In the genomic region with DNA sequence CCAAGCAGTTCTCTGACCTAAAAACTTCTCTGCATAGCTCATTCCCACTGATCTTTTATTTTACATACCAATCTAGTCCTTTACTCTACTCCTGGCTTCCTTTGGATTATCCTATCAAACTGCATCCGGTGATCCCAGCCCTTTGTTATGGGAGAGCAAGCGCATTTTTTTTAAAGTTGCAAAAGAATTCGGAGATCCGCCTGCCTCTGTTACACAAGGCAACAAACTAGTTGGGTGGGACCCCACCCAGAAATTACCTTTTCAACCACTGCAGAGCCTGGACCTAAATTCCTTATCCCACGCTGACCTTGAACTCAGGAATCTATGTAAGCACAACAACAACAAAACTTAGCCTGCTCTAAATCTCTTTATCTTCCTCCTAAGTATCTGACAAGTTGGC, we compare ENCODE assay signal across 21 mouse cellular contexts. TPM values are rescaled to one million over a fixed set of nuclear protein-coding genes. Genes with fewer than 3 reads are reported as not detected.
A peak's percentile ranks its signal among the peaks of the same experiment; 100 is the strongest.
DNase-seq lines count a peak whose midpoint lies in the region; TF ChIP-seq lines count a peak whose summit lies in the region.
"Had no signal": no experiment of that assay in that cellular context is flagged by ENCODE, and none has a peak within 500 bp of the region (broad histone marks: within the 10 kb centered on the region; RNA-seq: fewer than 3 reads in every experiment).

No protein-coding gene starts in this region.

- in situ Hi-C loops in ES-E14 (cut with MboI; ENCODE audit: low sequenced_read_pairs in 2 of 2, unreplicated experiment in 2 of 2), result no loop called here

- H3K9ac ChIP-seq in ES-Bruce4 (ENCODE audit: low read depth, poor library complexity, severe bottlenecking) (peak overlapping the region; percentile 37), ES-E14 (ENCODE audit: insufficient read depth, low read depth, low read length, poor library complexity, severe bottlenecking) (no peak overlapping the region)
- H3K9ac ChIP-seq: embryonic facial prominence, embryonic 13.5 days; embryonic facial prominence, embryonic 15.5 days; forebrain, embryonic 12.5 days had no signal

- H3K4me3 ChIP-seq in ES-Bruce4 (ENCODE audit: low read depth, low read length) (no peak overlapping the region), ES-E14 (ENCODE audit: insufficient read depth in 1 of 2, low read depth in 1 of 2, low read length in 2 of 2, poor library complexity in 1 of 2, severe bottlenecking in 1 of 2) (peak overlapping the region; percentile 11 to 24; a peak in 3 of 4 replicates)
- H3K4me3 ChIP-seq: embryonic facial prominence, embryonic 13.5 days; embryonic facial prominence, embryonic 15.5 days; erythroblast, embryonic 14.5 days; forebrain, embryonic 10.5 days; forebrain, embryonic 12.5 days had no signal

- H3K4me1 ChIP-seq in ES-Bruce4 (ENCODE audit: control insufficient read depth, insufficient read depth, low read length), result peaks cover 5% of the 10 kb centered on the region
- peaks cover 6 to 9% of the 10 kb centered on the region in 2 experiments; a peak in 2 of 4 replicates for H3K4me1 ChIP-seq in ES-E14 (ENCODE audit: control insufficient read depth in 2 of 2, insufficient read depth in 2 of 2, low read length in 2 of 2, poor library complexity in 1 of 2)

- no peak for TF ChIP-seq CTCF in ES-Bruce4 (IDR thresholded peaks at IDR 0.05; ENCODE audit: low read depth, low read length)

- H3K27ac ChIP-seq in ES-Bruce4 (ENCODE audit: insufficient read depth, low read length) (peak overlapping the region; percentile 100), ES-E14 (ENCODE audit: insufficient read depth, low read depth, low read length, poor library complexity, severe bottlenecking) (peak overlapping the region; percentile 100)
- H3K27ac ChIP-seq: embryonic facial prominence, embryonic 13.5 days; embryonic facial prominence, embryonic 15.5 days; forebrain, embryonic 10.5 days; forebrain, embryonic 12.5 days had no signal

- DNase-seq in ES-E14 (ENCODE audit: low read depth, low spot score) (peak; percentile 92), WW6 (ENCODE audit: low read depth, low spot score) (peak; percentile 94)
- no peak for DNase-seq in adrenal gland, postnatal 25 days
- no peak for DNase-seq in thymus, postnatal 14 days
- DNase-seq in kidney, postnatal 25 days, result no peak
- DNase-seq in lung, postnatal 36 days, result no peak
- DNase-seq: adrenal gland, adult 8-10 months; adrenal gland, postnatal 14 days; cerebellum, adult 11 months; cerebellum, adult 18-20 months; cerebellum, adult 8-10 months; cerebellum, adult 9-11 months; cerebellum, postnatal 14 days; cerebellum, postnatal 36 days; embryo, embryonic 11 days had no signal

- TF ChIP-seq EP300 in ES-Bruce4 (IDR thresholded peaks at IDR 0.05; ENCODE audit: insufficient read depth, low read depth, low read length), result peak; percentile 74; the same call in 1 of the 2 replicates

- H3K27me3 ChIP-seq in ES-Bruce4 (ENCODE audit: control insufficient read depth, insufficient read depth, low read length, poor library complexity, severe bottlenecking), result no peaks in the 10 kb centered on the region
- H3K27me3 ChIP-seq: embryonic facial prominence, embryonic 13.5 days; embryonic facial prominence, embryonic 15.5 days; forebrain, embryonic 12.5 days had no signal

- TF ChIP-seq POLR2A in ES-Bruce4 (IDR thresholded peaks at IDR 0.05; ENCODE audit: insufficient read depth, low read length), result no peak

- H3K9me3 ChIP-seq in ES-Bruce4 (replicated peaks; ENCODE audit: control insufficient read depth, insufficient read depth, low read length, poor library complexity, severe bottlenecking) (peaks cover 31% of the 10 kb centered on the region), ES-E14 (ENCODE audit: control insufficient read depth, insufficient read depth, low read depth, low read length) (no peaks in the 10 kb centered on the region)
- H3K9me3 ChIP-seq: embryonic facial prominence, embryonic 13.5 days; embryonic facial prominence, embryonic 15.5 days; forebrain, embryonic 10.5 days; forebrain, embryonic 12.5 days had no signal

- H3K36me3 ChIP-seq in ES-Bruce4 (ENCODE audit: control insufficient read depth, insufficient read depth, low read length, poor library complexity, severe bottlenecking) (peaks cover 10% of the 10 kb centered on the region; the same call in 1 of the 2 replicates), ES-E14 (ENCODE audit: control insufficient read depth, insufficient read depth, low read length, poor library complexity, severe bottlenecking) (peaks cover 31% of the 10 kb centered on the region)
- H3K36me3 ChIP-seq: embryonic facial prominence, embryonic 15.5 days; forebrain, embryonic 12.5 days had no signal

TF ChIP-seq in ES-E14, 5 proteins besides CTCF, POLR2A, EP300 and RAD21:
- no peak; the same call in 1 of the 2 replicates for TF ChIP-seq MAFK (IDR thresholded peaks at IDR 0.05; ENCODE audit: insufficient read depth, low read depth, low read length)
- no peak for TF ChIP-seq ZC3H11A (IDR thresholded peaks at IDR 0.05; ENCODE audit: borderline replicate concordance, low read depth, low read length)
- peak; percentile 98 for TF ChIP-seq ZNF384 (IDR thresholded peaks at IDR 0.05; ENCODE audit: low read depth, low read length)
- TF ChIP-seq CHD2 (IDR thresholded peaks at IDR 0.05; ENCODE audit: low read depth, low read length), result peak; percentile 80; the same call in 1 of the 2 replicates

RNA-seq across cellular contexts. Expression of gene Cenpv, which starts 28.1 kb away (rescaled TPM):
- polyA plus RNA-seq in ES-Bruce4 (2011; ENCODE audit: insufficient read depth, insufficient read length, low read depth, missing spikeins), result 66.9 and 77.3 TPM in 2 replicates
- 66.5 and 68.0 TPM in 2 replicates for total RNA-seq in ES-E14 (2012; rRNA removed)
- 40.0 and 44.4 TPM in 2 replicates for total RNA-seq in adrenal gland, postnatal 25 days (2021)

RNA-seq across cellular contexts. Expression of gene Ubb, which starts 40.0 kb away (rescaled TPM):
- 626 and 640 TPM in 2 replicates for polyA plus RNA-seq in ES-Bruce4 (2011; ENCODE audit: insufficient read depth, insufficient read length, low read depth, missing spikeins)
- 1,350 and 1,664 TPM in 2 replicates for total RNA-seq in ES-E14 (2012; rRNA removed)
- 1,162 and 1,405 TPM in 2 replicates for total RNA-seq in adrenal gland, postnatal 25 days (2021)

RNA-seq across cellular contexts. Expression of gene Ncor1, which starts 52.6 kb away (rescaled TPM):
- 281 and 327 TPM in 2 replicates for polyA plus RNA-seq in ES-Bruce4 (2011; ENCODE audit: insufficient read depth, insufficient read length, low read depth, missing spikeins)
- 186 and 206 TPM in 2 replicates for total RNA-seq in ES-E14 (2012; rRNA removed)
- 241 and 268 TPM in 2 replicates for total RNA-seq in adrenal gland, postnatal 25 days (2021)

RNA-seq across cellular contexts. Expression of gene Pigl, which starts 52.7 kb away (rescaled TPM):
- 12.7 and 14.1 TPM in 2 replicates for polyA plus RNA-seq in ES-Bruce4 (2011; ENCODE audit: insufficient read depth, insufficient read length, low read depth, missing spikeins)
- 21.9 and 25.8 TPM in 2 replicates for total RNA-seq in ES-E14 (2012; rRNA removed)
- total RNA-seq in adrenal gland, postnatal 25 days (2021), result 7.9 and 12.0 TPM in 2 replicates

Comparison
In these comparisons a context has a peak if more than half of its experiments do, and no peak if none do; other contexts are left out.
1. DNase-seq: peak in ES-E14 (single experiment) and WW6 (single experiment); none in adrenal gland, postnatal 25 days (single experiment), thymus, postnatal 14 days (single experiment), kidney, postnatal 25 days (0 of 2) and lung, postnatal 36 days (single experiment).